Mouse (Mus musculus) forebrain, embryonic 14.5 days (tissue): ENCODE data around the gene Ube2o. TPM values are rescaled to one million over a fixed set of nuclear protein-coding genes. Genes with fewer than 3 reads are reported as not detected.
"Not testable (repeated sequence)": the region's sequence is repeated elsewhere in the genome, so short reads cannot be mapped to it uniquely, and the experiment has no call there.

Experiments used
- ATAC-seq: fragments of 200-750 bp; cut with Nextera tagmentation; 2 replicates; pipeline ENCODE4 v1.8.0; 2017; ENCODE audit warnings: mild to moderate bottlenecking, moderate library complexity
- DNase-seq: peaks from one replicate; pipeline ENCODE4 v3.0.0-alpha.2; 2015; ENCODE audit warnings: low spot score
- H3K27ac ChIP-seq: fragments of 300-500 bp; sonication (generic); 2 replicates; pipeline ENCODE4 v1.5.1; 2014; ENCODE audit warnings: low read depth, mild to moderate bottlenecking, control low read depth, low read length, moderate library complexity
- H3K27me3 ChIP-seq: fragments of 300-500 bp; sonication (generic); replicated peaks from 2 replicates; pipeline ENCODE4 v1.6.1; 2014; ENCODE audit warnings: low read length, control low read depth, mixed read lengths; ENCODE audit not compliant: control insufficient read depth, insufficient read depth
- H3K36me3 ChIP-seq: fragments of 300-500 bp; sonication (generic); 2 replicates; pipeline ENCODE4 v1.6.1; 2014; ENCODE audit warnings: low read length, control low read depth; ENCODE audit not compliant: control insufficient read depth, insufficient read depth
- H3K4me1 ChIP-seq: fragments of 300-500 bp; sonication (generic); 2 replicates; pipeline ENCODE4 v1.6.1; 2014; ENCODE audit warnings: antibody characterized with exemption, low read length, control low read depth; ENCODE audit not compliant: control insufficient read depth, insufficient read depth
- H3K4me2 ChIP-seq: fragments of 300-500 bp; sonication (generic); 2 replicates; pipeline ENCODE4 v1.6.1; 2014; ENCODE audit warnings: mild to moderate bottlenecking, control low read depth, low read length
- H3K4me3 ChIP-seq: fragments of 300-500 bp; sonication (generic); 2 replicates; pipeline ENCODE4 v1.5.1; 2014; ENCODE audit warnings: low read depth, low read length, control low read depth
- H3K9ac ChIP-seq: fragments of 300-500 bp; sonication (generic); 2 replicates; pipeline ENCODE4 v1.6.1; 2014; ENCODE audit warnings: mild to moderate bottlenecking, low read length, control low read depth, moderate library complexity
- H3K9me3 ChIP-seq: fragments of 300-500 bp; sonication (generic); replicated peaks from 2 replicates; pipeline ENCODE4 v1.6.1; 2016; ENCODE audit warnings: low read length, control low read depth, mixed read lengths; ENCODE audit not compliant: control insufficient read depth
- WGBS: fragments of 180-500 bp; shearing (Covaris S2); extraction: QIAGEN DNeasy Blood & Tissue Kit; methylation state at CpG from one replicate; pipeline ENCODE4 v1.1.7; 2014; 5-methylcytosine and 5-hydroxymethylcytosine counted together
- polyA plus RNA-seq: library from polyadenylated mRNA; unstranded; fragments of >200 nt; fragmentation: Nextera tagmentation; extraction: Ambion mirVana; gene quantifications from 2 replicates; pipeline ENCODE4 v1.2.1, GENCODE M21; 2014

Gene Ube2o
- polyA plus RNA-seq, 1 experiment from 2014 or later = 16.7 TPM

DNA sequence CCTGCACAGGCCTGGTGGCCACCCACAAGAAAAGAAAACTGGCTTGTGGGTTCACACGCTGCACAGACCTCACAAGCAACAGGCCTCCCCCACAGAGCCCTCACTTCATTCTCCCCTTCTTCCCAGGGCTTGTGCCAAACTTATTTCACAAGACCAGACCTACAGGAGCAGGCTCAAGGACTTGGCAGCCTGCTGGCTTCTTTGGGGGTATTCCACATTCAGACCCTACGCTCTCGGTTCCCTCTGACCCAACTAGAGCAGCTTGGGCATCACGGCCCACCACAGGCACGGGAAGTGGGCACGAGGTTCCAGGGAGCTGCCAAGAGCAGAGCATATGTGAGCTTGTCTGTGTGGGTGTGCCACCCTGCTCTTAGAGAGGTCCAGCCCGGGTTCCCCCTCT, 36.4 kb upstream of the Ube2o start:
- Histone ChIP-seq H3K9ac (no peak overlapping the region), H3K36me3 (no peaks in the 10 kb centered on the region), H3K9me3 (no peaks in the 10 kb centered on the region), H3K4me1 (no peaks in the 10 kb centered on the region), H3K27me3 (0 out of 2 replicates have a peak, but pooled peaks cover 3% of the 10 kb centered on the region), H3K27ac (no peak overlapping the region), H3K4me3 (no peak overlapping the region), H3K4me2 (no peak overlapping the region)
- no peak for ATAC-seq
- no peak for DNase-seq
- WGBS = 86% methylated on average over 7 of the region's 7 CpGs

GRCm38 (mm10) chr11:116616438-116617118, 35.3 kb upstream of the Ube2o start:
- H3K27ac ChIP-seq = no peak overlapping the region
- no peak overlapping the region for H3K4me2 ChIP-seq
- H3K4me1 ChIP-seq = no peaks in the 10 kb centered on the region
- WGBS = 77% methylated on average over 10 of the region's 10 CpGs
- H3K9ac ChIP-seq = no peak overlapping the region
- no peak overlapping the region for H3K4me3 ChIP-seq
- DNase-seq (no peak), ATAC-seq (no peak)
- no peaks in the 10 kb centered on the region for H3K36me3 ChIP-seq
- H3K27me3 ChIP-seq = no peaks in the 10 kb centered on the region
- H3K9me3 ChIP-seq = no peaks in the 10 kb centered on the region

DNA sequence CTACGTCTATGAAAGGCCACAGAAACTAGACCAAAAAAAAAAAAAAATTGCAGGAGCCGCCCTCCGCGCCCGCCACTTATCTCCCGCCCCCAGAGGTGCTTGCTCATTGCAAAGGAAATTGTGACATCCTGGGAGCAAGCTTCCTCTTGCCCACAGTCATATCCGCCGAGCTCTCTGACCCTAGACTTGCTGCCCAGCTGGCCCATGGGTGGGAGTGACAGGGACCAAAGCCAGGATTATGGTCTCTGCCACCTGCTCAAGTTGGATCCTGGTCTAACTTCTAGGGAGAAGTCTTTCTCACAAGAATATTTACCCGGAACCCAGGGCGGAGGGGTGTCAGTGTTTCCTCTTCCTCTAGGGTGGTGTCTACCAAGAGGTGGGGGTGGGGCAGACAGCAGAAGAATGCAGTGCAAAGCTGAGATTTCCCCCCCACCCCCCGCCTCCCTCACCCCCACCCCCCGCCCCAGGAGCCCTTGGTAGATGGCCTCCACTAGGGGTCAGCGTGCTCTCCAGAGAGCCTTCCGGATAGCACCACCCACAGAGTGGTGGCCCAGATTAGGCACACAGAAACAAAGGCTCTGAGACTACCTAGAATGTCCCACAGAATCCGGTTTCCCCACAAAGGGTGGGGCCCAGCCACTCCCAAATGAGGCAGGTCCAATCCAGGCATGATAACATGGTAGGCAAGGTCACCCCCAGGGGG, 34.6 kb upstream of the Ube2o start:
- Histone ChIP-seq H3K36me3 (no peaks in the 10 kb centered on the region), H3K4me1 (no peaks in the 10 kb centered on the region), H3K27ac (no peak overlapping the region), H3K4me3 (no peak overlapping the region), H3K9me3 (no peaks in the 10 kb centered on the region), H3K4me2 (no peak overlapping the region), H3K9ac (no peak overlapping the region), H3K27me3 (no peaks in the 10 kb centered on the region)
- no peak for DNase-seq
- WGBS = 54% methylated on average over 15 of the region's 15 CpGs
- no peak for ATAC-seq

GRCm38 (mm10) chr11:116613234-116613633, 32.0 kb upstream of the Ube2o start:
- H3K4me3 ChIP-seq = no peak overlapping the region
- 93% methylated on average over 6 of the region's 6 CpGs for WGBS
- no peak overlapping the region for H3K27ac ChIP-seq
- no peaks in the 10 kb centered on the region for H3K27me3 ChIP-seq
- DNase-seq (no peak), ATAC-seq (no peak)
- H3K9me3 ChIP-seq = no peaks in the 10 kb centered on the region
- H3K4me2 ChIP-seq = no peak overlapping the region
- no peaks in the 10 kb centered on the region for H3K36me3 ChIP-seq
- H3K4me1 ChIP-seq = no peaks in the 10 kb centered on the region
- H3K9ac ChIP-seq = no peak overlapping the region

- Histone ChIP-seq H3K9ac (no peak overlapping the region), H3K9me3 (no peaks in the 10 kb centered on the region), H3K27me3 (no peaks in the 10 kb centered on the region), H3K36me3 (no peaks in the 10 kb centered on the region), H3K27ac (no peak overlapping the region), H3K4me3 (no peak overlapping the region), H3K4me2 (no peak overlapping the region), H3K4me1 (no peaks in the 10 kb centered on the region)
- DNase-seq (no peak), ATAC-seq (no peak)
- WGBS = 90% methylated on average over 1 of the region's 1 CpGs
These were observed 31.3 kb upstream of the Ube2o start for GRCm38 (mm10) chr11:116612554-116612953.

DNA sequence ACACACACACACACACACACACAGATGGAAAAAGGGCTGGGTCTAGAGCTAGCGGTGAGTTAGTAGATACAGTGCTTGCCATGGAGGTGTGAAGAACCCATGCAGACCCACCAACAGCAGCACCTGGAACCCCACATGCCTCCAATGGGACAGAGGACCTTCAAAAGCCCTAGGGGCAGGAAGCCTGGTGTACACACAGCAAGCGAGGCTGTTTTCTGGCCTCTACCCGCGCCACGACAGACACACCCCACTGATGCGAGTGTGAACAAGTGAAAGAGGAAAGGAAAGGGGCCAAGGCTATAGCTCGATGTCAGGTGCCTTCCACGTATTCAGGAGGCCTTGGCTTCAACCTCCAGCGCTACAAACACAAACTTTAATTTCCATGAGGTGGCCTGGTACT, 30.6 kb upstream of the Ube2o start:
- 92% methylated on average over 9 of the region's 9 CpGs for WGBS
- Histone ChIP-seq H3K4me2 (no peak overlapping the region), H3K9ac (no peak overlapping the region), H3K36me3 (no peaks in the 10 kb centered on the region), H3K27me3 (no peaks in the 10 kb centered on the region), H3K27ac (no peak overlapping the region), H3K4me1 (no peaks in the 10 kb centered on the region), H3K4me3 (no peak overlapping the region), H3K9me3 (no peaks in the 10 kb centered on the region)
- ATAC-seq = no peak
- no peak for DNase-seq

DNA sequence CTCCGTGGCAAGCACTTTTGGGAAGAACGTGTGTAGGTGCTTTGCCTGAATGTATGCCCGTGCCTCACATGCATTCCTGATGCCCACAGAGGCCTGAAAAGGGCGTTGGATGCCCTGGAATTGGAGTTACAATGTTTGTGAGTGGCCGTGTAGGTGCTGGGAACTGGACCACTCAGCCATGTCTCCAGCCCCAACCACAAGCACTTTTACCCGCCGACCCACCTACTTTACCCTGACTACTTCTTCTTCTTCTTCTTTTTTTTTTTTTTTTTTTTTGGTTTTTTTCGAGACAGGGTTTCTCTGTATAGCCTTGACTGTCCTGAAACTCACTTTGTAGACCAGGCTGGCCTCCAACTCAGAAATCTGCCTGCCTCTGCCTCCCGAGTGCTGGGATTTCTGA, 29.9 kb upstream of the Ube2o start:
- H3K9ac ChIP-seq, H3K4me2 ChIP-seq, H3K9me3 ChIP-seq, H3K27ac ChIP-seq, H3K27me3 ChIP-seq, H3K36me3 ChIP-seq, ATAC-seq, DNase-seq, H3K4me1 ChIP-seq, H3K4me3 ChIP-seq: not testable (repeated sequence)
- WGBS = 89% methylated on average over 9 of the region's 9 CpGs

GRCm38 (mm10) chr11:116609965-116610630, 28.9 kb upstream of the Ube2o start:
- Histone ChIP-seq H3K4me3 (no peak overlapping the region), H3K4me2 (no peak overlapping the region), H3K27ac (no peak overlapping the region), H3K4me1 (no peaks in the 10 kb centered on the region), H3K36me3 (no peaks in the 10 kb centered on the region), H3K9me3 (no peaks in the 10 kb centered on the region), H3K27me3 (no peaks in the 10 kb centered on the region), H3K9ac (no peak overlapping the region)
- DNase-seq (no peak), ATAC-seq (no peak)
- WGBS = 89% methylated on average over 15 of the region's 15 CpGs

GRCm38 (mm10) chr11:116607717-116608116, 26.5 kb upstream of the Ube2o start:
- no peak overlapping the region for H3K9ac ChIP-seq
- no peaks in the 10 kb centered on the region for H3K27me3 ChIP-seq
- no peak overlapping the region for H3K4me2 ChIP-seq
- no peak overlapping the region for H3K4me3 ChIP-seq
- ATAC-seq (no peak), DNase-seq (no peak)
- 90% methylated on average over 3 of the region's 3 CpGs for WGBS
- H3K4me1 ChIP-seq = no peaks in the 10 kb centered on the region
- no peaks in the 10 kb centered on the region for H3K9me3 ChIP-seq
- H3K27ac ChIP-seq = no peak overlapping the region
- H3K36me3 ChIP-seq = no peaks in the 10 kb centered on the region
